Mouse (Mus musculus) lung, postnatal 0 days (tissue): ENCODE data around the gene Ogdh. TPM values are rescaled to one million over a fixed set of nuclear protein-coding genes. Genes with fewer than 3 reads are reported as not detected.

Experiments used
- ATAC-seq: fragments of 200-750 bp; cut with Nextera tagmentation; 2 replicates; pipeline ENCODE4 v1.8.0; 2017; ENCODE audit warnings: moderate library complexity
- DNase-seq: peaks from one replicate; pipeline ENCODE4 v3.0.0-alpha.2; 2016; ENCODE audit warnings: low spot score
- H3K27ac ChIP-seq: fragments of 300-500 bp; sonication (generic); 2 replicates; pipeline ENCODE4 v1.5.1; 2014; ENCODE audit warnings: antibody characterized with exemption, mild to moderate bottlenecking, low read length, mixed read lengths
- H3K27me3 ChIP-seq: fragments of 300-500 bp; sonication (generic); replicated peaks from 2 replicates; pipeline ENCODE4 v1.6.1; 2014; ENCODE audit warnings: low read length, mixed read lengths; ENCODE audit not compliant: insufficient read depth
- H3K36me3 ChIP-seq: fragments of 300-500 bp; sonication (generic); 2 replicates; pipeline ENCODE4 v1.6.1; 2014; ENCODE audit warnings: low read length, mixed read lengths; ENCODE audit not compliant: insufficient read depth
- H3K4me1 ChIP-seq: fragments of 300-500 bp; sonication (generic); 2 replicates; pipeline ENCODE4 v1.6.1; 2014; ENCODE audit warnings: antibody characterized with exemption, low read depth, low read length, mixed read lengths; ENCODE audit not compliant: insufficient read depth
- H3K4me2 ChIP-seq: fragments of 300-500 bp; sonication (generic); replicated peaks from 2 replicates; pipeline ENCODE4 v1.6.1; 2014; ENCODE audit warnings: low read depth, mild to moderate bottlenecking, low read length, moderate library complexity, mixed read lengths
- H3K4me3 ChIP-seq: fragments of 300-500 bp; sonication (generic); 2 replicates; pipeline ENCODE4 v1.5.1; 2014; ENCODE audit warnings: low read depth, low read length
- H3K9ac ChIP-seq: fragments of 300-500 bp; sonication (generic); replicated peaks from 2 replicates; pipeline ENCODE4 v1.6.1; 2014; ENCODE audit warnings: low read depth, mild to moderate bottlenecking
- H3K9me3 ChIP-seq: fragments of 300-500 bp; sonication (generic); 2 replicates; pipeline ENCODE4 v1.6.1; 2016; ENCODE audit warnings: low read length, mixed read lengths
- CTCF ChIP-seq: IDR thresholded peaks from 2 replicates; pipeline ENCODE4 v1.5.1; 2016; ENCODE audit warnings: antibody characterized with exemption, mild to moderate bottlenecking
- EP300 ChIP-seq: IDR thresholded peaks from 2 replicates; pipeline ENCODE4 v1.6.1; 2016; ENCODE audit warnings: antibody characterized with exemption, mild to moderate bottlenecking, control low read depth
- WGBS: fragments of 180-500 bp; shearing (Covaris S2); extraction: QIAGEN DNeasy Blood & Tissue Kit; methylation state at CpG from one replicate; pipeline ENCODE4 v1.1.7; 2014; 5-methylcytosine and 5-hydroxymethylcytosine counted together
- polyA plus RNA-seq: library from polyadenylated mRNA; unstranded; fragments of >200 nt; fragmentation: Nextera tagmentation; extraction: Ambion mirVana; gene quantifications from 2 replicates; pipeline ENCODE4 v1.2.1, GENCODE M21; 2015

Ogdh gene
- polyA plus RNA-seq, 1 experiment from 2014 or later: 78.8 TPM

DNA sequence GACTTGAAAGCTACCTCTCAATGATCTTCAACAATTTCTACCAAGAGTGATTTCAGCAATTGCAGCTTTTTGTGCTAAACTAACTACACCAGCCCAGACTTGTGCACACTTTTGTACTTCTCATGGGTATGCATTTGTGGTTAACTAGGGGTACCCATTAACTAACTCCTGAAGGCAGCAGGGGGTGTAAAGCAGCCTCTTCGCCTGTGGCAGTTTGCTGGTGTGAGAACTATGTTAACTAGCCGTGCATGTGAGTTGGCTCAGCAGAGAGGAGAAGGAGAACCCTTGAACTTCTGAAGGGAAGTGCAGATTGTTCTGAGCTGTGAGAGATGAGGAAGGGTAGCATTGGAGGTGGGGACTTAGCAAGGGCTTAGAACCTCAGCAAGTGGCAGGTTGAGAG is 11.4 kb downstream of the Ogdh start:
- TF ChIP-seq CTCF (no peak), EP300 (no peak)
- DNase-seq (no peak), ATAC-seq (no peak)
- peaks cover 14% of the 10 kb centered on the region; the same call in 1 of the 2 replicates for H3K36me3 ChIP-seq
- H3K4me2 ChIP-seq: no peak overlapping the region
- no peaks in the 10 kb centered on the region for H3K4me1 ChIP-seq
- H3K9ac ChIP-seq: no peak overlapping the region
- H3K9me3 ChIP-seq: no peaks in the 10 kb centered on the region
- 86% methylated on average over 2 of the region's 2 CpGs for WGBS
- no peak overlapping the region for H3K27ac ChIP-seq
- H3K27me3 ChIP-seq: no peaks in the 10 kb centered on the region
- H3K4me3 ChIP-seq: no peak overlapping the region

GRCm38 (mm10) chr11:6305943-6306430 is 14.6 kb downstream of the Ogdh start:
- no peak overlapping the region for H3K4me2 ChIP-seq
- H3K36me3 ChIP-seq: 0 out of 2 replicates have a peak, but pooled peaks cover 4% of the 10 kb centered on the region
- ATAC-seq (no peak), DNase-seq (no peak)
- WGBS: 76% methylated on average over 1 of the region's 1 CpGs
- no peak overlapping the region for H3K9ac ChIP-seq
- H3K4me1 ChIP-seq: no peaks in the 10 kb centered on the region
- no peaks in the 10 kb centered on the region for H3K27me3 ChIP-seq
- H3K27ac ChIP-seq: no peak overlapping the region
- TF ChIP-seq EP300 (no peak), CTCF (no peak)
- no peak overlapping the region for H3K4me3 ChIP-seq
- no peaks in the 10 kb centered on the region for H3K9me3 ChIP-seq

DNA sequence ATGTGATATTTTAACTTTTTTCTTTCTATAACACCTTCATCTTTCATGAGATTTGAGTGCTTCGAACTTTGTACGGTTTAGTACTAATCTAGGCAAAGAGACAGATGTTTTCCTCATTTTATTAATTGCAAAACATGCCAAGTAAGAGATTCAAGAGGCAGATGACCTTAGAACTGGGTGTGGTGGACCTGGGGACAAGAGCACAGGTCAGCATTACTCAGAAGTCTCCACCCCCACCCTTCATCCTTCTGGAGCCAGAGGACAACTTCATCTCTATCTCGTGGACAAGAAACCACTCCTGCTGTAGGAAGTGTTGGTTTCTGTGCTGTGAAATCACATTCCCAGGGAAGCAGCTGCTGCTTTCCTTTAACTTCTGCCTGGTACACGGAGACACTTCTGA is 16.7 kb downstream of the Ogdh start:
- no peak overlapping the region for H3K9ac ChIP-seq
- 0 out of 2 replicates have a peak, but pooled peaks cover 4% of the 10 kb centered on the region for H3K36me3 ChIP-seq
- no peak for DNase-seq
- H3K9me3 ChIP-seq: no peaks in the 10 kb centered on the region
- no peaks in the 10 kb centered on the region for H3K27me3 ChIP-seq
- H3K27ac ChIP-seq: no peak overlapping the region
- no peaks in the 10 kb centered on the region for H3K4me1 ChIP-seq
- 80% methylated on average over 4 of the region's 4 CpGs for WGBS
- H3K4me2 ChIP-seq: no peak overlapping the region
- ATAC-seq: no peak
- TF ChIP-seq CTCF: no peak
- TF ChIP-seq EP300: no peak
- H3K4me3 ChIP-seq: no peak overlapping the region

DNA sequence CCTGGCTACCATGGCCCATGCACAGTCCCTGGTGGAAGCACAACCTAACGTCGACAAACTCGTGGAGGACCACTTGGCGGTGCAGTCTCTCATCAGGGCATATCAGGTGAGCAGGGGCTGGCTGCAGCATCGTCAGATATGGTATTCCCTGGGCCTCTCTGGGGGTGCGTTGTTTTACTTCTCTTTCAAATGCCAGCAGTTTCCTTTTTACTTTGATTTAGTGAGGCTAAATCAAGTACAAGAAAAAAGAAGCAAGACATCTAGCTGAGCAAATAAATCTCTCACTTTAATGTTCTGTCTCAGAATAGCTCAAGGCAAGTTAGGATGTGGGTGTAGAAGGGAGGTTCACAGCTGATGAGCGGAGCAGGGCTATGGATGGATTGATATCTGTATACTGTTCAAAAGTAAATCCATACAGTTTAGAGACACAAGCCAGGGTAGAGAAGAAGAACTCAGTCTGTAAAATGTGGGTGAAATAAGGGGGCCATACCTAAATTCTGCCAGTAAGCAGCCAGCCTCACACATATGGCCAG is 22.5 kb downstream of the Ogdh start:
- TF ChIP-seq CTCF (no peak), EP300 (no peak)
- Histone ChIP-seq H3K4me1 (no peaks in the 10 kb centered on the region), H3K36me3 (peaks cover 24% of the 10 kb centered on the region), H3K9ac (no peak overlapping the region), H3K4me2 (no peak overlapping the region), H3K27me3 (no peaks in the 10 kb centered on the region), H3K9me3 (no peaks in the 10 kb centered on the region), H3K4me3 (no peak overlapping the region), H3K27ac (no peak overlapping the region)
- DNase-seq (no peak), ATAC-seq (no peak)
- WGBS: 86% methylated on average over 7 of the region's 7 CpGs

- Histone ChIP-seq H3K36me3 (peaks cover 34% of the 10 kb centered on the region), H3K4me3 (no peak overlapping the region), H3K27ac (no peak overlapping the region), H3K9ac (no peak overlapping the region), H3K4me2 (no peak overlapping the region), H3K4me1 (no peaks in the 10 kb centered on the region), H3K9me3 (no peaks in the 10 kb centered on the region), H3K27me3 (no peaks in the 10 kb centered on the region)
- no peak for DNase-seq
- WGBS: 88% methylated on average over 11 of the region's 11 CpGs
- TF ChIP-seq EP300 (no peak), CTCF (no peak)
- ATAC-seq: no peak
These were observed 25.4 kb downstream of the Ogdh start for GRCm38 (mm10) chr11:6316821-6317220.

GRCm38 (mm10) chr11:6318559-6318958 is 27.1 kb downstream of the Ogdh start:
- Histone ChIP-seq H3K27ac (no peak overlapping the region), H3K4me2 (no peak overlapping the region), H3K9ac (no peak overlapping the region), H3K9me3 (no peaks in the 10 kb centered on the region), H3K27me3 (no peaks in the 10 kb centered on the region), H3K36me3 (peaks cover 34% of the 10 kb centered on the region), H3K4me3 (no peak overlapping the region), H3K4me1 (no peaks in the 10 kb centered on the region)
- no peak for DNase-seq
- ATAC-seq: no peak
- 89% methylated on average over 5 of the region's 5 CpGs for WGBS
- TF ChIP-seq CTCF: no peak
- no peak for TF ChIP-seq EP300

GRCm38 (mm10) chr11:6319374-6319773 is 27.9 kb downstream of the Ogdh start:
- Histone ChIP-seq H3K27me3 (no peaks in the 10 kb centered on the region), H3K9me3 (no peaks in the 10 kb centered on the region), H3K4me1 (no peaks in the 10 kb centered on the region), H3K36me3 (peaks cover 34% of the 10 kb centered on the region), H3K27ac (no peak overlapping the region), H3K4me3 (no peak overlapping the region), H3K9ac (no peak overlapping the region), H3K4me2 (no peak overlapping the region)
- WGBS: 81% methylated on average over 2 of the region's 2 CpGs
- ATAC-seq (no peak), DNase-seq (no peak)
- TF ChIP-seq EP300: no peak
- TF ChIP-seq CTCF: no peak
